Mouse (Mus musculus) central nervous system, embryonic 11.5 days (tissue): Measurements from ENCODE around the gene Cyp2e1. TPM values are rescaled to one million over a fixed set of nuclear protein-coding genes. Genes with fewer than 3 reads are reported as not detected.

Experiments
- polyA plus RNA-seq: library from polyadenylated mRNA; depleted of rRNA; stranded (reverse); fragments of >200 nt; gene quantifications from 2 replicates; pipeline ENCODE4 v1.2.3, GENCODE M21; 2012; rRNA removed

The Cyp2e1 gene
- not detected in 2 replicates for polyA plus RNA-seq

DNA sequence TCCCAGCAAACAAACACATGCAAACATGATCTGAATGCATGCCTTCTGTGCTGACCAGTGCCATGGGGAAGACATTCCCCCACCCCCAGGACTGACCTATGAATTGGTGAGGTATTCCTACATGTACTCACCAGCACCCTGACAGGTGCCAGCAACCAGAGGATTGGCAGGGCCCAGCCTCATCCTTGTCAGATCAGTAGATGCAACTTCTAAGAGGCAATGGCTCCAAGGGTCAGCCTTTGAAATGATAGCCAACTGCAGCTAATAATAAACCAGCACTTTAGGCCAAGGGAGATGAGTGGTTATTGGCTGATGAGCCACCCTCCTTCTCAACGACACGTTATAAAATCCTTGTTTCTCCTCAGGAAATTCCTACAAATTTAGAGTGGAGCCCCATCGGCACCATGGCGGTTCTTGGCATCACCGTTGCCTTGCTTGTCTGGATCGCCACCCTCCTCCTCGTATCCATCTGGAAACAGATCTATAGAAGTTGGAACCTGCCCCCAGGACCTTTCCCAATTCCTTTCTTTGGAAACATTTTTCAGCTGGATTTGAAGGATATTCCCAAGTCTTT lies at the start of gene Cyp2e1:
Cyp2e1 (plus strand) TSS at position 293 of the 574 bp plus-strand sequence.

GRCm38 (mm10) chr7:140787406-140788052 lies 24.0 kb downstream of the Cyp2e1 start, which contains the start of gene Syce1:
Gene Syce1 (minus strand): TSS chr7:140787852.

DNA sequence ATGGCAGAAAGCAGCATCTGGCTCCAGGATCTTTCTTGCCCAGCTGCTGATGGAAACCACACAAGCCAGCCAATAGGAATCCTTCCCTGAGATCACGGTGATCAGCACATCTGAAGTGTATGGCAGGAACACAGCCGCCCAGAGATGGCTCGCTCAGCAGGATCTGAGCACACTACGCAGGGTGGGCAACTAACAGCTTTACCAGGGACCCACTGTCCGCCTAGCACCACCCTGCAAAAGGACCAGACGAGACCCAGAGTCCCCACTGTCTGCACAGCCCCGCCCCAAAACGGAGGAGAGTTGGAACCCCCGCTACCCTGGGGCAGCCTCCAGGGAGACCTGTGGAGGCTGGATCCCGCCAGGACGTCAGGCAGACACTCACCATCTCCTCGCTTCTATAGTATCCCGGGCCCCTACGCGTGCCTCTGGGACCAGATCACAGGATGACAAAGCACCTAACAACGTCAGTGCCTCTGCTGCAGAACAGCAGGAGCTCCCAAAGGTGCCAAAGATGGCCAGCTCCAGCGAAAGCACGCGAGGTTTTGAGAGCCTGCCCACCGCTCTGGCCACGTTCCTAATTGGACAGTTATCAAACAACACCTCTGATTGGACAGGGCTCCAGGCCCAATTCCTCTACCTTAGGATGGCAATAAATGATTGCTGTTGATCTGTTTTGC lies 58.3 kb downstream of the Cyp2e1 start, which contains the start of gene Zfp941:
Zfp941 (minus strand) TSS at position 526 of the 677 bp plus-strand sequence.

Other genes with a start within 250 kb of the Cyp2e1 start
- not detected in 2 replicates for gene Olfr538, start 195.9 kb upstream of the Cyp2e1 start, polyA plus RNA-seq
- gene Olfr46, start 162.5 kb upstream of the Cyp2e1 start, polyA plus RNA-seq, result not detected in 2 replicates
- not detected in 2 replicates for gene Olfr61, start 134.8 kb upstream of the Cyp2e1 start, polyA plus RNA-seq
- gene Olfr53, start 117.3 kb upstream of the Cyp2e1 start, polyA plus RNA-seq, result not detected in 2 replicates
- gene Olfr539, start 103.8 kb upstream of the Cyp2e1 start, polyA plus RNA-seq, result under 0.01 TPM in 2 replicates
- gene Olfr45, start 81.8 kb upstream of the Cyp2e1 start, polyA plus RNA-seq, result not detected in 2 replicates
- gene Olfr541, start 66.5 kb upstream of the Cyp2e1 start, polyA plus RNA-seq, result not detected in 2 replicates
- 0.12 and 0.24 TPM in 2 replicates for gene Syce1, start 24.1 kb downstream of the Cyp2e1 start, polyA plus RNA-seq
- 2.4 and 4.2 TPM in 2 replicates for gene Zfp941, start 58.4 kb downstream of the Cyp2e1 start, polyA plus RNA-seq
- gene Urah, start 71.3 kb downstream of the Cyp2e1 start, polyA plus RNA-seq, result 0.32 and 0.51 TPM in 2 replicates
- gene Scgb1c1, start 81.8 kb downstream of the Cyp2e1 start, polyA plus RNA-seq, result not detected in 2 replicates
- not detected in 2 replicates for gene Odf3, start 84.1 kb downstream of the Cyp2e1 start, polyA plus RNA-seq
- 0.08 and 0.14 TPM in 2 replicates for gene Gm45785, start 92.6 kb downstream of the Cyp2e1 start, polyA plus RNA-seq
- gene Ric8a, start 93.2 kb downstream of the Cyp2e1 start, polyA plus RNA-seq, result 61.0 and 61.6 TPM in 2 replicates
- 21.6 and 24.4 TPM in 2 replicates for gene Bet1l, start 93.8 kb downstream of the Cyp2e1 start, polyA plus RNA-seq
- gene Psmd13, start 118.2 kb downstream of the Cyp2e1 start, polyA plus RNA-seq, result 167 and 206 TPM in 2 replicates
- 22.4 and 26.1 TPM in 2 replicates for gene Sirt3, start 118.6 kb downstream of the Cyp2e1 start, polyA plus RNA-seq
- gene Cox8b, start 136.7 kb downstream of the Cyp2e1 start, polyA plus RNA-seq, result 0.50 and 1.3 TPM in 2 replicates
- gene Nlrp6, start 157.2 kb downstream of the Cyp2e1 start, polyA plus RNA-seq, result 0.17 and 0.53 TPM in 2 replicates
- 15.3 and 24.6 TPM in 2 replicates for gene Pgghg, start 177.7 kb downstream of the Cyp2e1 start, polyA plus RNA-seq
- 0.88 and 2.0 TPM in 2 replicates for gene Ifitm5, start 186.6 kb downstream of the Cyp2e1 start, polyA plus RNA-seq
- gene Gm45717, start 192.2 kb downstream of the Cyp2e1 start, polyA plus RNA-seq, result not detected in 2 replicates
- gene Ifitm2, start 192.2 kb downstream of the Cyp2e1 start, polyA plus RNA-seq, result 87.0 and 380 TPM in 2 replicates
- gene Ifitm1, start 203.5 kb downstream of the Cyp2e1 start, polyA plus RNA-seq, result 12.4 and 30.5 TPM in 2 replicates
- 5.5 and 20.2 TPM in 2 replicates for gene Ifitm3, start 247.0 kb downstream of the Cyp2e1 start, polyA plus RNA-seq